In the genomic region with DNA sequence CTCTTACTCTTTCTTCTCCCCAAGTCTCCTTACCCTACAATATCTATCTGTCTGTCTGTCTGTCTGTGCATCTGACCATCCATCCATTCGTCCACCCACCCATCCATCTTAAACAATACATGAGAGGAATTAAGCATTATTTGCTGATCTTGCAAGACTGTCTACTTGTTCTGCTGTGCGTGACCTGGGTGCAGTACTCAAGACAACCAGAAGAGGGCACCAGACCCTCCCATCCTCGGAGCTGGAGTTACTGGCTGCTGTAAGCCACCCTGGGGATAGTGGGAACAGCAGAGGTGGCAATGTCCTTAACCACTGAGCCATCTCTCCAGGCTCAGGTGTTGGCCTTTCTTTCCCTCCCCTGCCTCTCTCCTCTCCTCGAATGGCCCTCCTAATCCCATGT, we compare ENCODE assay signal across 8 mouse cellular contexts.
DNase-seq lines count a peak whose midpoint lies in the region; TF ChIP-seq lines count a peak whose summit lies in the region.

No protein-coding gene starts in this region.

- peak; percentile 14 to 35 for DNase-seq in cerebellum, postnatal 25 days
- DNase-seq in cerebellum, adult 18-20 months, result no peak
- peak; percentile 13 for DNase-seq in ovary, postnatal 10 days (ENCODE audit: low spot score)
- DNase-seq in ovary, adult 18-20 months (ENCODE audit: low spot score), result no peak
- DNase-seq in kidney, adult 9 months, result peak; percentile 52
- no peak for DNase-seq in yolk sac, embryonic 10.5 days (ENCODE audit: low spot score)

- TF ChIP-seq POLR2A in cortical plate, adult 2 months (IDR thresholded peaks at IDR 0.05; ENCODE audit: extremely low read depth, insufficient read depth, low read length), result no peak
- TF ChIP-seq POLR2A in olfactory bulb, adult 2 months (IDR thresholded peaks at IDR 0.05; ENCODE audit: insufficient read depth, low read depth, low read length), result no peak

- peak; percentile 40 for TF ChIP-seq CTCF in cortical plate, adult 2 months (IDR thresholded peaks at IDR 0.05; ENCODE audit: extremely low read depth, insufficient read depth, low read length)
- peak; percentile 17; the same call in 1 of the 2 replicates for TF ChIP-seq CTCF in olfactory bulb, adult 2 months (IDR thresholded peaks at IDR 0.05; ENCODE audit: insufficient read depth, low read depth, low read length)

- no peak overlapping the region for H3K4me3 ChIP-seq in cortical plate, adult 2 months (ENCODE audit: insufficient read depth, low read length)
- H3K4me3 ChIP-seq in olfactory bulb, adult 2 months (ENCODE audit: insufficient read depth, low read depth, low read length), result no peak overlapping the region

- no peak overlapping the region for H3K27ac ChIP-seq in cortical plate, adult 2 months (ENCODE audit: insufficient read depth, low read length)
- no peak overlapping the region for H3K27ac ChIP-seq in olfactory bulb, adult 2 months (ENCODE audit: insufficient read depth, low read depth, low read length)

- WGBS in olfactory bulb, adult 2 months, result 52% methylated on average over 4 of the region's 4 CpGs

- H3K4me1 ChIP-seq in cortical plate, adult 2 months (ENCODE audit: control insufficient read depth, insufficient read depth, low read length), result no peaks in the 10 kb centered on the region
- peaks cover 8% of the 10 kb centered on the region; the same call in 1 of the 2 replicates for H3K4me1 ChIP-seq in olfactory bulb, adult 2 months (ENCODE audit: control insufficient read depth, insufficient read depth, low read length)

Comparison
In these comparisons a context has a peak if more than half of its experiments do, and no peak if none do; other contexts are left out.
1. DNase-seq: peak in cerebellum, postnatal 25 days (2 of 2), ovary, postnatal 10 days (single experiment) and kidney, adult 9 months (single experiment); none in cerebellum, adult 18-20 months (0 of 2), ovary, adult 18-20 months (single experiment) and yolk sac, embryonic 10.5 days (single experiment).